42 mouse cellular contexts compared by ENCODE assay signal in genomic region chr10:118369518-118369917, GRCm38 (mm10). TPM values are rescaled to one million over a fixed set of nuclear protein-coding genes. Genes with fewer than 3 reads are reported as not detected.
"Had no signal": no experiment of that assay in that cellular context is flagged by ENCODE, and none has a peak within 500 bp of the region (broad histone marks: within the 10 kb centered on the region; RNA-seq: fewer than 3 reads in every experiment).

No protein-coding gene starts in this region.

- H3K4me2 ChIP-seq: liver, embryonic 12.5 days had no signal

- H3K4me3 ChIP-seq: hindbrain, embryonic 15.5 days; limb, embryonic 13.5 days; liver, embryonic 12.5 days had no signal

- H3K9ac ChIP-seq: heart, embryonic 13.5 days; heart, embryonic 15.5 days; hindbrain, embryonic 13.5 days; hindbrain, embryonic 15.5 days; kidney, embryonic 15.5 days; limb, embryonic 13.5 days; limb, embryonic 15.5 days; liver, embryonic 12.5 days had no signal

- ATAC-seq: intestine, postnatal 0 days; liver, embryonic 12.5 days had no signal

- DNase-seq: gastrocnemius, postnatal 14 days; gastrocnemius, postnatal 36 days; heart, adult 18-20 months; heart, postnatal 14 days; heart, postnatal 36 days; kidney, adult 18-20 months; kidney, adult 9 months; kidney, postnatal 14 days; kidney, postnatal 36 days; layer of hippocampus, adult 9-11 months; layer of hippocampus, postnatal 36 days; left cerebral cortex, postnatal 4 days had no signal

- H3K9me3 ChIP-seq: heart, embryonic 13.5 days; heart, embryonic 15.5 days; hindbrain, embryonic 13.5 days; hindbrain, embryonic 15.5 days; kidney, embryonic 15.5 days; limb, embryonic 15.5 days; liver, embryonic 12.5 days had no signal

- H3K27ac ChIP-seq: heart, embryonic 13.5 days; heart, embryonic 15.5 days; hindbrain, embryonic 13.5 days; hindbrain, embryonic 15.5 days; hindbrain, postnatal 0 days; kidney, embryonic 15.5 days; kidney, postnatal 0 days; limb, embryonic 13.5 days; limb, embryonic 15.5 days; liver, embryonic 12.5 days had no signal

- H3K4me1 ChIP-seq: heart, embryonic 13.5 days; heart, embryonic 15.5 days; hindbrain, embryonic 13.5 days; hindbrain, embryonic 15.5 days; kidney, embryonic 15.5 days; limb, embryonic 13.5 days; liver, embryonic 12.5 days had no signal

- H3K27me3 ChIP-seq: heart, embryonic 13.5 days; heart, embryonic 15.5 days; hindbrain, embryonic 15.5 days; kidney, embryonic 15.5 days; limb, embryonic 13.5 days; limb, embryonic 15.5 days; liver, embryonic 12.5 days had no signal

- H3K36me3 ChIP-seq: heart, embryonic 13.5 days; heart, embryonic 15.5 days; hindbrain, embryonic 13.5 days; hindbrain, embryonic 15.5 days; kidney, embryonic 15.5 days; limb, embryonic 13.5 days; limb, embryonic 15.5 days; liver, embryonic 12.5 days had no signal

RNA-seq across cellular contexts. Expression of gene Gm9049, which starts 15.6 kb away (rescaled TPM):
- total RNA-seq: gastrocnemius, adult 18-20 months; gastrocnemius, adult 8-10 months; gastrocnemius, postnatal 14 days; gastrocnemius, postnatal 36 days; heart, adult 18-20 months; heart, adult 8-10 months; heart, postnatal 14 days; heart, postnatal 36 days; hematopoietic stem cell, adult 5-6 weeks; hindbrain, postnatal 0 days; layer of hippocampus, adult 8-10 months; layer of hippocampus, postnatal 14 days; layer of hippocampus, postnatal 36 days; left cerebral cortex, adult 18-20 months; left cerebral cortex, adult 8-10 months; left cerebral cortex, postnatal 10 days; left cerebral cortex, postnatal 25 days; left cerebral cortex, postnatal 4 days; liver, adult 2 months had no signal
- polyA plus RNA-seq: gonadal fat pad, adult 2 months; heart, embryonic 11.5 days; hindbrain, embryonic 11.5 days; hindbrain, embryonic 13.5 days; hindbrain, embryonic 15.5 days; hindbrain, postnatal 0 days; intestine, embryonic 14.5 days; intestine, postnatal 0 days; limb, embryonic 11.5 days; liver, adult 2 months had no signal

RNA-seq across cellular contexts. Expression of gene Gm9048, which starts 21.0 kb away (rescaled TPM):
- total RNA-seq: gastrocnemius, adult 18-20 months; gastrocnemius, adult 8-10 months; gastrocnemius, postnatal 14 days; gastrocnemius, postnatal 36 days; heart, adult 18-20 months; heart, adult 8-10 months; heart, postnatal 14 days; heart, postnatal 36 days; hindbrain, postnatal 0 days; layer of hippocampus, adult 18-20 months; layer of hippocampus, adult 8-10 months; layer of hippocampus, postnatal 36 days; left cerebral cortex, adult 18-20 months; left cerebral cortex, adult 8-10 months; left cerebral cortex, postnatal 25 days; left cerebral cortex, postnatal 4 days; liver, adult 2 months had no signal
- polyA plus RNA-seq: gonadal fat pad, adult 2 months; heart, embryonic 11.5 days; heart, embryonic 13.5 days; heart, embryonic 15.5 days; heart, postnatal 0 days; hindbrain, embryonic 11.5 days; hindbrain, embryonic 13.5 days; hindbrain, embryonic 15.5 days; hindbrain, postnatal 0 days; intestine, embryonic 14.5 days; intestine, postnatal 0 days; kidney, embryonic 15.5 days; kidney, postnatal 0 days; large intestine, adult 2 months; limb, embryonic 11.5 days; limb, embryonic 13.5 days; limb, embryonic 15.5 days; liver, adult 2 months; liver, embryonic 12.5 days had no signal

RNA-seq across cellular contexts. Expression of gene Gm9046, which starts 26.5 kb away (rescaled TPM):
- total RNA-seq: gastrocnemius, adult 18-20 months; gastrocnemius, adult 8-10 months; gastrocnemius, postnatal 14 days; gastrocnemius, postnatal 36 days; heart, adult 18-20 months; heart, adult 8-10 months; heart, postnatal 14 days; heart, postnatal 36 days; hematopoietic stem cell, adult 5-6 weeks; hindbrain, postnatal 0 days; layer of hippocampus, adult 18-20 months; layer of hippocampus, adult 8-10 months; layer of hippocampus, postnatal 14 days; layer of hippocampus, postnatal 36 days; left cerebral cortex, adult 18-20 months; left cerebral cortex, adult 8-10 months; left cerebral cortex, postnatal 10 days; left cerebral cortex, postnatal 25 days; left cerebral cortex, postnatal 4 days; liver, adult 2 months had no signal
- polyA plus RNA-seq: gonadal fat pad, adult 2 months; heart, embryonic 11.5 days; heart, embryonic 13.5 days; heart, embryonic 15.5 days; heart, postnatal 0 days; hindbrain, embryonic 11.5 days; hindbrain, embryonic 13.5 days; hindbrain, embryonic 15.5 days; hindbrain, postnatal 0 days; intestine, embryonic 14.5 days; intestine, postnatal 0 days; kidney, embryonic 15.5 days; kidney, postnatal 0 days; large intestine, adult 2 months; limb, embryonic 11.5 days; limb, embryonic 13.5 days; limb, embryonic 15.5 days; liver, adult 2 months; liver, embryonic 12.5 days had no signal

RNA-seq across cellular contexts. Expression of gene Gm9045, which starts 31.9 kb away (rescaled TPM):
- total RNA-seq: gastrocnemius, adult 18-20 months; gastrocnemius, adult 8-10 months; gastrocnemius, postnatal 14 days; gastrocnemius, postnatal 36 days; heart, adult 18-20 months; heart, adult 8-10 months; heart, postnatal 14 days; heart, postnatal 36 days; hematopoietic stem cell, adult 5-6 weeks; hindbrain, postnatal 0 days; layer of hippocampus, adult 8-10 months; layer of hippocampus, postnatal 14 days; layer of hippocampus, postnatal 36 days; left cerebral cortex, adult 18-20 months; left cerebral cortex, adult 8-10 months; left cerebral cortex, postnatal 10 days; left cerebral cortex, postnatal 25 days; left cerebral cortex, postnatal 4 days; liver, adult 2 months had no signal
- polyA plus RNA-seq: gonadal fat pad, adult 2 months; heart, embryonic 11.5 days; hindbrain, embryonic 11.5 days; hindbrain, embryonic 13.5 days; hindbrain, embryonic 15.5 days; hindbrain, postnatal 0 days; intestine, embryonic 14.5 days; intestine, postnatal 0 days; limb, embryonic 11.5 days; liver, adult 2 months had no signal

RNA-seq across cellular contexts. Expression of gene Gm9044, which starts 37.3 kb away (rescaled TPM):
- total RNA-seq: gastrocnemius, adult 18-20 months; gastrocnemius, adult 8-10 months; gastrocnemius, postnatal 14 days; gastrocnemius, postnatal 36 days; heart, adult 18-20 months; heart, adult 8-10 months; heart, postnatal 14 days; heart, postnatal 36 days; hematopoietic stem cell, adult 5-6 weeks; hindbrain, postnatal 0 days; layer of hippocampus, adult 18-20 months; layer of hippocampus, adult 8-10 months; layer of hippocampus, postnatal 14 days; layer of hippocampus, postnatal 36 days; left cerebral cortex, adult 18-20 months; left cerebral cortex, adult 8-10 months; left cerebral cortex, postnatal 10 days; left cerebral cortex, postnatal 25 days; left cerebral cortex, postnatal 4 days; liver, adult 2 months had no signal
- polyA plus RNA-seq: gonadal fat pad, adult 2 months; heart, embryonic 11.5 days; heart, embryonic 13.5 days; heart, embryonic 15.5 days; heart, postnatal 0 days; hindbrain, embryonic 11.5 days; hindbrain, embryonic 15.5 days; hindbrain, postnatal 0 days; intestine, embryonic 14.5 days; intestine, postnatal 0 days; kidney, embryonic 15.5 days; kidney, postnatal 0 days; large intestine, adult 2 months; limb, embryonic 13.5 days; limb, embryonic 15.5 days; liver, adult 2 months; liver, embryonic 12.5 days had no signal
